Mouse (Mus musculus) ES-E14 (cell line): ENCODE results near the gene Nupl2.

ENCODE experiments used
- CHD2 ChIP-seq: IDR thresholded peaks from 2 replicates; pipeline ENCODE4 v1.6.1; 2014; ENCODE audit warnings: mild to moderate bottlenecking, low read depth, low read length, inconsistent platforms
- HCFC1 ChIP-seq: IDR thresholded peaks from 2 replicates; pipeline ENCODE4 v1.6.1; 2012; ENCODE audit warnings: low read length, inconsistent platforms, borderline replicate concordance; ENCODE audit not compliant: insufficient read depth
- MAFK ChIP-seq: IDR thresholded peaks from 2 replicates; pipeline ENCODE4 v1.6.1; 2014; ENCODE audit warnings: mild to moderate bottlenecking, low read depth, low read length, inconsistent platforms; ENCODE audit not compliant: insufficient read depth
- ZC3H11A ChIP-seq: IDR thresholded peaks from 2 replicates; pipeline ENCODE4 v1.6.1; 2012; ENCODE audit warnings: low read depth, mild to moderate bottlenecking, inconsistent platforms, low read length, borderline replicate concordance
- ZNF384 ChIP-seq: IDR thresholded peaks from 2 replicates; pipeline ENCODE4 v1.6.1; 2012; ENCODE audit warnings: low read depth, low read length, inconsistent platforms

DNA sequence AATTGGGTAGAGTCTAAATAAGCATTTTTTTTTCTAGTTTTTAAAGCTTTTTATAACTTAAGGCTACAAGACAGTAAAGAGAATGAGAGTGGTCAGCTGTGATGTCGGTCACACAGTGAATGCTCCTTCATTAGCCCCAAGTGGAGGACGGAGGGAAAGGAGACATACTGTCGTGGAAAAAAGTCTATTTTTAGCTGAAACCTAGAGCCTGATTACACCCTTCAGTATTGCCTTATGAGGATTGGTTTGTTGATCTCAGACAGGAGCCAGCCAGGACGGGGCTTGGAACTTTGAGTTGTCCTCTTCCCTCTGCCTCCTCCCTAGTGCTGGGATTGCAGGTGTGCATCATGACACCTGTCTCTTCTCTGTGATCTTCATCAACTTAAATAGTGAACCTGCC is 37.8 kb upstream of the Nupl2 start:
- TF ChIP-seq ZC3H11A (no peak), ZNF384 (no peak), HCFC1 (no peak), CHD2 (no peak), MAFK (no peak)
